Mouse (Mus musculus) spleen, postnatal 4 days (tissue): ENCODE measurements around the gene Mrps12.

Experiments
- DNase-seq, 2 experiments: peaks; one replicate each; pipeline ENCODE4 v3.0.0; 2022; ENCODE audit warnings: low spot score in 2 of 2

The Mrps12 gene

GRCm38 (mm10) chr7:28761907-28762306 is 20.3 kb upstream of the Mrps12 start:
- no peak for DNase-seq

GRCm38 (mm10) chr7:28758623-28759022 is 17.0 kb upstream of the Mrps12 start:
- no peak for DNase-seq

DNA sequence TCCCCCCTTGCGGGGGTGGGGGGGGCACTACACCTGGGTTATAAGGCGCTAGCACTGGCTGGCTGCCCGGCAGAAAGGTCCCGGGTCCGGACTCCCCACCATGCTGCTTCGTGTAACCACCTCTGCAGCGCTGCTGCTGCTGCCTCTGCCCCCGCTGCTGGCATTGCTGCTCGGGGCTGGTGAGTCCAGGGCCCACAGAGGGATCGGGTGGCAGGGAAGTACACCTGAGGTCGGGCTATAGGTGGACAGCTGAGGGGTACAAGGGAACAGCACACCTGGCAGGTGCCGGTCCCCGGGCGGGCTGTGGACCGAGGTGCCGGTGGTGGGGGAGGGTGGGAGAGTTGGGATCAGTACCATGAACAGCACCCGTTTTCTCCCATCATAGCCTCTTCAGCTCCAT is 14.5 kb upstream of the Mrps12 start, which contains the start of gene Ccer2:
TSS of gene Ccer2 (plus strand) at position 96 of the 400 bp plus-strand sequence.
- DNase-seq = no peak

DNA sequence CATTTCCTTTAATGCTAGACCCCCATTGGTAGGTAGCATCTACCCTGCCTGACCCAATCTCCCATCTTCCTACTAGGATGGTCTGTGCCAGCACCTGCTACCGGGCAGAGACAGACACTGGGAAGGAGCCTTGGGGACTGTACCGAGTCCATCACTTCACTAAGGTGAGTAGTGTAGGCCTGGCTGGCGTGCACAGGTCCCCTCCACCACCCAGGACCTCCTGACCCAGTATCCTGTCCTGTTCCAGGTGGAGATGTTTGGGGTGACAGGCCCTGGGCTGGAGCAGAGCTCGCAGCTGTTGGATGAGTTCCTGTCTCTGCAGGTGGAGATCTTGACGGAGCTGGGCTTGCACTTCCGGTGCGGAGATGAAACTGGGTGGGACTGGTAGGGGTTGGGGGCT is 8.3 kb upstream of the Mrps12 start:
- DNase-seq = no peak

- no peak for DNase-seq
Observed at GRCm38 (mm10) chr7:28741368-28741708, 282 bp downstream of the Mrps12 start.

DNA sequence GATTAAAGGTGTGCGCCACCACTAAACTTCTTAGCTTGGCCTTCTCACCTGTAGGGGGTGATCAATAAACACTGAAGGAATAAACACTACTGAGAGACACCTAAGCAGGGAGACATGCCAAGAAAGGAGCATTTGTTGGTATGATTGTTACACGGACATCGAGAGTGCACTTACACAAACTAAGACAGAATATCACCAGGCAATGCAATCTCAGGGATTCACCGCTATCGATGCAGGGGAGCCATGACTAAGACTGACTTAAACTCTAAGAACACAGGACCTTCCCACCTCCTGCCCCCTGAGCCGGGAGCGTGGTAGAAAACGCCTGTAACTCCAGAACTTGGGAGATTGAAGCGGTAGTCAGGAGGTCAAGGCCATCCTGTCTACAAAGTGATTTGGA is 671 bp downstream of the Mrps12 start:
- DNase-seq = no peak

DNA sequence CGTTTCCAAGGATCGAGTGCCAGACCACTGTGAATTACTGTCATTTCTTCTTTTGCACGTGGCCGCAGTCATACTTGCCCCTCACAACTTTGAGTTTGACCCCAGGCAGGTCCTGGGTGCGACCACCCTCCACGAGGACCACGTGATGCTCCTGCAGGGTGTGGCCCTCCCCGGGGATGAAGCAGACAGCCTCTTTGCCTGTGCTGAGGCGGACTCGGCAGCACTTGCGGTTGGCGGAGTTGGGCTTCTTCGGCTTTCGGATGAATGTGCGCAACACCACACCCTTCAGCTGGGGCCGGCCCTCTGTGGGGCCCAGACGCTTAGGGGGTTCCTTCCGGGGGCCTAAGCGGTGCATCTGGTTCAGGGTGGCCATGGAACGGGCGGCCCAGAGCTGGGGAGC is 1.8 kb downstream of the Mrps12 start:
- DNase-seq = no peak

DNA sequence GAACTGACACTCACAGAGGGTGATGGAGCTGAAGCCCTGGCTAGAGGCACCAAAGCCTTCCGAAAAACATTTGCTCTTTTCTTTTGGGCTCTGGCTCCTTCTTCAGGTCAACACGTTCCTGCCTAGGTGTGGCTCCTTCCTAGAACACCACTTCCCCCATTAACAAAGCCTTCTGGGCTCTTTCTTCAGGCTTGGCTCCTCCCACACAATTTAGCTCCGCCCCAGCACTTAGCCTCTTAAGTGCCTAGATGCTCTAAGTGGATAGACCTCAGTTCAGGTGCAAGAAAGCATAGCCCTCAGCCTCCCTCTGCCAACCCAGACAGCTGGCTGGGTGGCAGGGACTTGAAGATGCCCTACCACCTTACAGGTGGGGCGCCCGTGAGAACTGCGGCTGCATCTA is 5.9 kb downstream of the Mrps12 start:
- DNase-seq = no peak

- DNase-seq = no peak
Observed at GRCm38 (mm10) chr7:28733211-28733610, 8.4 kb downstream of the Mrps12 start.

DNA sequence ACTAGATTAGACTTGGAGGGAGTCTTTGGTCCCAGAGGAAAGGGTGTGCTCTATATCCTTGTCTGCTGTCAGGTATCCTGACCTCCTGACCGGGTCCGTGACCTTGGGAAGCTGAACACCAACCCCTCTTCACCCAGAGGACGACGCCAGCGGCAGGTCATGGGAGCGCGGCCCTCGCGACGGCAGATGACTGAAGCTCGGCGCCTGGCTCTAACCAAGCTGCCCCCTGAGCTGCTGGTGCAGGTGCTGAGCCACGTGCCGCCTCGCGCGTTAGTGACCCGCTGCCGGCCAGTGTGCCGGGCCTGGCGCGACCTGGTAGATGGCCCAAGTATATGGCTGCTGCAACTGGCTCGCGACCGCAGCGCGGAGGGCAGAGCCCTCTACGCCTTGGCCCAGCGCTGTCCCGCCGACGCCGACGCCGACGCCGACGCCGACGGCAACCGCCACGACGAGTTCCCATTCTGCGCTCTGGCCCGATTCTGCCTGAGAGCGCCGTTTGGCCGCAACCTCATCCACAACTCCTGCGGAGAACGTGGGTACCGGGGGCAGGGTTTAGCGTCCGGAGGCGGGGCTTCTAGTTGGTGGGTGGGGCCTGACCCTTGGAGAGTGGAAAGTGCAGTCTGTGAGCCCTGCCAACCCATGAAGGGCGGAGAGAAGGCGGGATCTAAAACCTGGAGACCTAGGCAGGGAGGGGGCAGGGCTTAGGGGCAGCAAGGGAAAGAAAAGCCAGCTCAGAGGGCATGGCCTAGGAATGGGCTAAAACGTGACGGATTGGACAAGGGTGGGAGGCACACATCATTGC is 9.1 kb downstream of the Mrps12 start:
- peak; percentile 77 to 84 for DNase-seq

DNA sequence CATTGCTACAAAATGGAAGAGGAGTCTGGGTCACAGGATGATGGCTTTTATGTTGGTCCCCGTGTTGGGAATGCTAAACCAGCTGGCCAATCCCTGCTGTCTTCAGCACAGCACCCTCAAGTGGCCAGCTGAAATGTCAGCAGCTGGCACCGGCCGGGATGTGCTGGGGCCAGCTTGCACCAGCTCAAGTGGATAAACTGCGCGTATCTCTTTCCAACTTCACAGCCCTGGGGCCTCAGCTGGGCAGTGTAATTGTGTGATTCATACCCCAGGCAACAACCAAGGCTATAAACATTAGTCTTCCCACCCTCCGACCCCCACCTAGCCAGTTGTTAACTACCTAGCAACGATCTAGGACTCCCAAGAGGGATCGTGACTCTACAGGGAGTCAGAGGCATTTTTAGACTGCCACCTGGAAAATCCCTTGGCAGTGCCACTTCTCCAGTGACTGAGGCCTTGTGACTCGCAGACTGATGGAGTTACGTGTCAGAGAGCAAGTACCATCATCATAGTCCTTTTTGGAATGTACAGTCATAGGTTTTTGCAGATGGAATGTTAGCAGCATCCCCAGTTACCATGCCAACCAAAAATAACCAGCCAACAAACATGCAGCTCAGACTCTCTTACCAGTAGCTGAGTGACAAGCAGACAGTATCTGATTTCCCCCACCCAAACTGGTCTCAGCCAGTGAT is 13.8 kb downstream of the Mrps12 start:
- no peak for DNase-seq

GRCm38 (mm10) chr7:28726600-28726999 is 15.0 kb downstream of the Mrps12 start:
- peak; percentile 61 to 90 for DNase-seq

DNA sequence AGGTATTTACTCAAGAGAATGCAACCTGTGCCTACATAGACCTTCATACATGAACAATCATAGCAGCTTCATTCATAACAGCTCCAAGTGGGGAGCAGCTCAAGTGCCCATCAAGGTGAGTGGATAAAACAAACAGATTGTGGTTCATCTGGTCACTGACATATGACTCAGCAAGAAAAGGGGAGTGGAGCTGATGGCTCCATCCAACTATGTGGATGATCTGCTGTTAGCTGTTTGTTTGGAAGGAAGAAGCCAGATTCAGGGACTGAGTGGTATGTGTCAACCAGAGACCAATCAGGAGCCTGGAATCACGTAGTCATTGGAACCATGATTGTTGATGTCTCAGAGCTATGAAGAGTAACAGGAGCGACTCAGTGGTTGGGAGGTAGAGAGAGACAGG is 17.0 kb downstream of the Mrps12 start:
- no peak for DNase-seq

DNA sequence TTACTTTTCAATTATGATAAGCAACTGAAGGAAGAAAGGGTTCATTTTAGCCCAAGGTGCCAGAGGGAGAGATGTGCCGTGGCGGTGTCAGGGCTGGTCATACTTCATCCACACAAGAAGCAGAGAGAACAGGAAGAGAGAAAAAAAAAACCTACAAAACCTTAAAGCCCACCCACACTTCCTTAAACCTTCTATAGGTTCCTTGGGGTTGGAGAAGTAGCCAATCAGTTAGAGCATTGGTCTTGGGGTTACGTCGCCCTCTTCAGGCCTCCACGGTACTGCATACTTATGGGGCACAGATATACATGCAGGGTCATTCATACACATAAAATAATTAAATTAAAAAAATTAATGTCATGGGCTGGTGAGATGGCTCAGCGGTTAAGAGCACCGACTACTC is 19.5 kb downstream of the Mrps12 start:
- no peak for DNase-seq

DNA sequence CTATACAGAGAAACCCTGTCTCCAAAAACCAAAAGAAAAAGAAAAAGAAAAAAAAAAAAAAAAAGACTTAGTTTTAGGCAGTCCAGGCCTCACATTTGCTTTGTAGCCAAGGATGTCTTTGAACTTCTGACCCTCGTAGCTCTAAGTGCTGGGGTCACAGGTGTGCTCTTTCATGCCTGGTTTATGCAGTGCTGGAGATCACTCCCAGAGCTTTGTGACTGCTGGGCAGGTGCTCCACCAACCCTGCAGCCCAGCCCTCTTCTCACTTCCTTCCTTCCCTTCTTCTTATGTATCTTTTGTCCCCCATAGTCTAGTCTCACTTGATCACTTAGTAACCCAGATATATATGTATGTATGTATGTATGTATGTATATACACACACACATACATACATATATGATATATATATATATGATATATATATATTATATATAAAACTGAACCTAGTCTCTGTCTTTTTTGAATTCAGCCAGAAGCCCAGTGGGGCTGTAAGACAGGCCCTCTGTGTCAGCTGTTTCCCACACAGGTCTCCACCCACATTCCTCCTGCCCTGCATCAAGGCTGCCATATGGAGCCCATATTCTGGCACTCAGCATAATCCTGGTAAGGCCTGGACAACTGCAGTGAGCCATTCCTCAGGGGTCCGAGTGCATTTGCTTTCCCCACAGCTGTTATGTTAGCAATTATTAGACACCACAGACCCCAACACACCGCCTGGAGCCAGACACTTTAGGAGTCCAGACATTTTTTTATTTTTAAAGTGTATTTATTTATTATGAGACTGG is 20.7 kb downstream of the Mrps12 start:
- DNase-seq = no peak

DNA sequence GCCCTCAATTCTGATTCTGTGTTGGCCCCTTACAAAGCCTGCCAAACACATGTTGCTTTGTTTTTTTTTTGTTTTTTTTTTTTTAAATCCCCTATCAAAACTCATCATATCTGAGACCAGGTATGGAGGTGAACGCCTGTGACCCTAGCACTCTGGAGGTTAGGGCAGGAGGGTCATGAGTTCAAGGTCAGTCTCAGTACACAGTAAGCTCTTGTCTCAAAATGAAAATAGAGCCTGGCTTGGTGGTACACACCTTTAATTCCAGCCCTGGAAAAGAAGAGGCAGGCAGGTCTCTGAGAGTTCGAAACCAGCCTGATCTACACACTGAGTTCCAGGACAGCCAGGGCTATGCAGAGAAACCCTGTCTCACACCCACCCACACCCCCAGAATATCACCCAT is 22.0 kb downstream of the Mrps12 start:
- DNase-seq = no peak

GRCm38 (mm10) chr7:28719159-28719558 is 22.5 kb downstream of the Mrps12 start:
- DNase-seq = no peak

DNA sequence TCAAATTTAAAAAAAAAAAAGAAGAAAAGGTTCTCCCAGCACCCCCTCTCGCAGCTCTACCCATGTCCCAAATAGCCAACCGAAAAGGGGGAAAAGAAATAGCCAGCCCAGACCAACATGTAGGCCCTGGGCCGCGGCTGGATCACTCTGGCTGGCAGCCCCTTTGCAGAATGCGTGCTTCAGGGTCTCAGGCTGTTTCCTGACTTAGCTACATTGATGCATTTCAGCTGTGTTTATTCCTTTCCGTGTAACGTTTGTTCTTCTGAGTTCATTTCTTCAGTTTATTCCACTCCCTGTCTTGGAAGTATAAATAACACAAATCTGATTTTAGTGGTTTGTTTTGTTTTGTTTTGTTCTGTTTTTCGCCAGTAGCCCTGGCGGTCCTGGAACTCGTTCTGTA is 23.9 kb downstream of the Mrps12 start:
- DNase-seq = no peak

GRCm38 (mm10) chr7:28716590-28717281 is 24.9 kb downstream of the Mrps12 start, which contains the start of gene Fbxo17:
Gene Fbxo17, plus strand, starts transcription at chr7:28716804.
- peak in 1 of 2 experiments; percentile 71 for DNase-seq

GRCm38 (mm10) chr7:28715598-28715997 is 26.0 kb downstream of the Mrps12 start:
- no peak for DNase-seq

DNA sequence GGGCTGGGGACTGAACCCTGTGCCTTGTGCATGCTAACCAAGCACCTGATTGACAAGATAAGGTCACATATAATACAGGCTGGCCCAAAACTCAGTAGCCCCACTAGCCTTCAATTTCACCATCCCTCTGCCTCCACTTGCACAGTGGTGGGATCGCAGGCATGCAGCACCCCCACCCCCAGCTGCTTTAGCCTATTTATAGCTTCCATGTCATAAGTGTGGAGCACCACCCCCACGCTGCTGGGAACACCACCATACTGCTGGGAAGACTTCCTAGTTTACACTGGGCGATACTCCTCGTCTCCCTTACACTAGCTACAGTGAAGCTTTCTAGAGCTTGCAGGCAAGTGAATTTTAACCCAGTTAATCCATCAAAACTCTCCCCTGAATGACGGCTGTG is 27.0 kb downstream of the Mrps12 start:
- no peak for DNase-seq

- DNase-seq = no peak
Observed at GRCm38 (mm10) chr7:28710962-28711361, 30.7 kb downstream of the Mrps12 start.
